Mouse (Mus musculus) midbrain, postnatal 0 days (tissue): ENCODE data around the gene Tjp3. TPM values are rescaled to one million over a fixed set of nuclear protein-coding genes. Genes with fewer than 3 reads are reported as not detected.

Source experiments
- ATAC-seq: fragments of 200-750 bp; cut with Nextera tagmentation; 2 replicates; pipeline ENCODE4 v1.8.0; 2017; ENCODE audit warnings: moderate number of reproducible peaks, mild to moderate bottlenecking, moderate TSS enrichment, moderate library complexity; ENCODE audit not compliant: low FRiP score
- DNase-seq: peaks from one replicate; pipeline ENCODE4 v3.0.0-alpha.2; 2015; ENCODE audit warnings: low spot score
- H3K27ac ChIP-seq: fragments of 300-500 bp; sonication (generic); 2 replicates; pipeline ENCODE4 v1.5.1; 2014; ENCODE audit warnings: low read depth, mild to moderate bottlenecking, low read length, mixed read lengths
- H3K27me3 ChIP-seq: fragments of 300-500 bp; sonication (generic); 2 replicates; pipeline ENCODE4 v1.6.1; 2014; ENCODE audit warnings: low read length, control low read depth, mixed read lengths; ENCODE audit not compliant: insufficient read depth
- H3K36me3 ChIP-seq: fragments of 300-500 bp; sonication (generic); 2 replicates; pipeline ENCODE4 v1.6.1; 2014; ENCODE audit warnings: low read length, control low read depth, mixed read lengths; ENCODE audit not compliant: insufficient read depth
- H3K4me1 ChIP-seq: fragments of 300-500 bp; sonication (generic); 2 replicates; pipeline ENCODE4 v1.6.1; 2014; ENCODE audit warnings: mild to moderate bottlenecking, control low read depth, antibody characterized with exemption, low read length, mixed read lengths; ENCODE audit not compliant: insufficient read depth
- H3K4me2 ChIP-seq: fragments of 300-500 bp; sonication (generic); 2 replicates; pipeline ENCODE4 v1.6.1; 2014; ENCODE audit warnings: low read depth, mild to moderate bottlenecking, low read length, mixed read lengths; ENCODE audit not compliant: poor library complexity, severe bottlenecking
- H3K4me3 ChIP-seq: fragments of 300-500 bp; sonication (generic); 2 replicates; pipeline ENCODE4 v1.5.1; 2014; ENCODE audit warnings: low read depth, mild to moderate bottlenecking, low read length, moderate library complexity
- H3K9ac ChIP-seq: fragments of 300-500 bp; sonication (generic); replicated peaks from 2 replicates; pipeline ENCODE4 v1.6.1; 2014; ENCODE audit warnings: mild to moderate bottlenecking, low read length, moderate library complexity, mixed read lengths; ENCODE audit not compliant: poor library complexity, severe bottlenecking
- H3K9me3 ChIP-seq: fragments of 300-500 bp; sonication (generic); 2 replicates; pipeline ENCODE4 v1.6.1; 2016; ENCODE audit warnings: low read length, control low read depth
- CTCF ChIP-seq: IDR thresholded peaks from 2 replicates; pipeline ENCODE4 v1.5.1; 2016; ENCODE audit warnings: antibody characterized with exemption, mild to moderate bottlenecking
- whole genome bisulfite sequencing: fragments of 180-500 bp; shearing (Covaris S2); extraction: QIAGEN DNeasy Blood & Tissue Kit; methylation state at CpG from one replicate; pipeline ENCODE4 v1.1.7; 2014; 5-methylcytosine and 5-hydroxymethylcytosine counted together
- polyA plus RNA-seq: library from polyadenylated mRNA; unstranded; fragments of >200 nt; fragmentation: Nextera tagmentation; extraction: Ambion mirVana; gene quantifications from 2 replicates; pipeline ENCODE4 v1.2.1, GENCODE M21; 2015
- total RNA-seq: library from RNA; depleted of rRNA; stranded (reverse); fragments of >200 nt; gene quantifications from 2 replicates; pipeline ENCODE4 v1.2.3, GENCODE M21; 2014

Tjp3 gene
- total and polyA plus RNA-seq, 2 experiments from 2014 or later, result 6.3 to 9.2 TPM

DNA sequence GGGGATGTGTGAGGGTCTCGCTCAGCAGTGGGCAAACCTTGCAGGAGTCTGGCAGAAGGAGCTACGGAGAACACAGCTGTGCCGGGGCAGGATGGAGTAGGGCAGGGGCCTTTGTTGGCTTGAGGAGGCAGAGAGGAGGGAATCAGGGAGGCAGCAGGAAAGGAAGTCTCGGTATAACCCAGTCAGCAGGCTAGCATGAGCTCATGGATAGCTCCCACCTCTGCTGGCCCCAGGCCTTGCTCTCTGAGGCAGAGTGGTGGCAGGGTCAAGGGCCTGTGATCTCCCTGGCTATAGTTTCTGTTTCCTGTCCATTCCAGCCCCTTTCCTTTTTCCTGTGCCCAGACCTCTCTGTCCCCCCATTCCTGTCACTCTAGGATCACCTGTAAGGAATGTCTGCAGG, 10.9 kb upstream of the Tjp3 start:
- Histone ChIP-seq H3K9ac (0 out of 2 replicates have a peak overlapping the region, but pooled peaks have one; percentile 13), H3K4me2 (no peak overlapping the region), H3K27ac (no peak overlapping the region), H3K36me3 (peaks cover 13% of the 10 kb centered on the region), H3K4me1 (no peaks in the 10 kb centered on the region), H3K4me3 (no peak overlapping the region), H3K27me3 (no peaks in the 10 kb centered on the region), H3K9me3 (no peaks in the 10 kb centered on the region)
- DNase-seq (no peak), ATAC-seq (no peak)
- WGBS, result 65% methylated on average over 4 of the region's 4 CpGs
- TF ChIP-seq CTCF, result no peak

GRCm38 (mm10) chr10:81301321-81301720, 9.9 kb upstream of the Tjp3 start:
- Histone ChIP-seq H3K27me3 (no peaks in the 10 kb centered on the region), H3K27ac (no peak overlapping the region), H3K4me1 (no peaks in the 10 kb centered on the region), H3K4me2 (no peak overlapping the region), H3K9ac (no peak overlapping the region), H3K9me3 (no peaks in the 10 kb centered on the region), H3K36me3 (peaks cover 3% of the 10 kb centered on the region; the same call in 1 of the 2 replicates), H3K4me3 (no peak overlapping the region)
- no peak for ATAC-seq
- no peak for TF ChIP-seq CTCF
- no peak for DNase-seq
- 87% methylated on average over 9 of the region's 9 CpGs for WGBS

- H3K36me3 ChIP-seq, result no peaks in the 10 kb centered on the region
- DNase-seq (no peak), ATAC-seq (no peak)
- no peaks in the 10 kb centered on the region for H3K27me3 ChIP-seq
- H3K4me2 ChIP-seq, result no peak overlapping the region
- no peak overlapping the region for H3K27ac ChIP-seq
- H3K4me3 ChIP-seq, result no peak overlapping the region
- no peaks in the 10 kb centered on the region for H3K4me1 ChIP-seq
- WGBS, result 84% methylated on average over 9 of the region's 9 CpGs
- no peak for TF ChIP-seq CTCF
- H3K9ac ChIP-seq, result no peak overlapping the region
- H3K9me3 ChIP-seq, result no peaks in the 10 kb centered on the region
Measured at GRCm38 (mm10) chr10:81300352-81300907, 9.0 kb upstream of the Tjp3 start.

DNA sequence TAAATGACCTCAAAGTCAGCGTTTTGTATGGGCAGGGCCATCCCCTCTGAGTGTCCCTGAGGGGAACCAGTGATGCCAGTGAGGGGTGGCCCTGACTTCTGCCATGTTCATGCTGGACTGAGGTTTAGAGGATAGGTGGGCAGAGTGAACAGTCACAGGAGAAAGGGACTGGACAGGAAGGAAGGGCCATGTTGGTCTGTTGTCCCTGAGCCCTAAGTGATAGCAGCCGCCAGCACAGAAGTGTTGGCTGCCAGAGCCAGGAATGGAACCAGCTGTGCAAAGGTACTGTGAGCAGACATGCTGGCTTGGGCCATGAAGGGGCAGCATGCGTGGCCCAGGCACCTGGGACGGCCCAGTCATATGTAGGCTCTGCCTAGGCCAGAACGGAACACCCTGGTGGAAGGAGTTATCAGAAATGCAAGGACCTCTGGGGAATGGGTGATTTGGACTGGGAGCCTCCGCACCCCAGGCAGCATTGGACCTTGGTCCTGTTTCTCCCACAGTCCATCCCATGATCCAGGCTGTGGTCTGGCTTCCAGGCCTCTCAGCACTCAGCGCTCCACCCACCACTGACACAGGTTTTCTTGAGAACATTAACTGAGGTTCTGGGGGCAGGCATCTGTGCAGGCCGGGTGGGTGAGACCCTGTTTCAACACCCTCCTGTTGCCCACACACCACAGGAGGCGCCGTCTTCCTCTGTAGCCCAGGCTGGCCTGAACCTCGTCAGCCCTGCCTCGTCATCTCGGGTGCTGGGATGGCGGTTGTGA, 8.4 kb upstream of the Tjp3 start:
- WGBS, result 92% methylated on average over 14 of the region's 14 CpGs
- H3K4me3 ChIP-seq, result no peak overlapping the region
- no peak overlapping the region for H3K27ac ChIP-seq
- DNase-seq (no peak), ATAC-seq (no peak)
- no peak overlapping the region for H3K9ac ChIP-seq
- no peak for TF ChIP-seq CTCF
- peaks cover 5% of the 10 kb centered on the region; the same call in 1 of the 2 replicates for H3K4me1 ChIP-seq
- no peaks in the 10 kb centered on the region for H3K9me3 ChIP-seq
- no peak overlapping the region for H3K4me2 ChIP-seq
- no peaks in the 10 kb centered on the region for H3K36me3 ChIP-seq
- H3K27me3 ChIP-seq, result no peaks in the 10 kb centered on the region

DNA sequence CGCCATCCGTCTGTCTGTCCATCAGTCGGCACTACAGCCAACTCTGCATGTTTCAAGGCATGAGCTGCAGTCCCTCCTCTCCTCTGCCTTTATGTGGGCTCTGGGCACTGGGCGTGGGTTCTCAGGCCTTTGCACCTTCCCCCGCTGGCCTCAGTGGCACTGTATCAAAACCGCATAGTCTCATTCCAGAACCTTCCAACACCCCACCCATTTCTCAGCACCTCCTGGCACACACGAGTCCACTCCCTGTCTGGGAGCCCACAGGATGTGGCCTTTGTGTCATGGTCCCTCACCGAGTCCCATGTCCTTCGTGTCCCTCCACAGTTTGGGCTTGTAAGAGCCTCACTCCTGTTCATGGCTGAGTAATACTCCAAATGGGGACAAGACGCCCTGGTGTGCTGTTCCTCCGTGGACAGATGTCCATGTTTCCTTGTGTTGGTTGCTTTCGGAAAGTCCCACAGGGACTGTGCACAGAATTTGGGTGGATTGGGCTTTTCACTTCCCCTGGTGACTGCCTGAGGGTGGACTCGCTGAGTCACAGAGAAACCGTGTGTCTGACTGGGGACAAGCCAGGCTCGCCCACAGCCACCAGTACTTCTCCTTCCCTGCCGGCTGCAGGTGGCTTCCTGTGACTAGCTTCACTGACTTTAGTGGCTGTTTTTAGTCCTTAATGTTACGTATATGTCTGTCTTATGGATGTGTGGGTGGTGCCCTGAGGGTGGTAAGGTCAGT, 7.2 kb upstream of the Tjp3 start:
- no peak overlapping the region for H3K4me2 ChIP-seq
- DNase-seq (no peak), ATAC-seq (no peak)
- no peak for TF ChIP-seq CTCF
- peaks cover 18% of the 10 kb centered on the region for H3K4me1 ChIP-seq
- no peak overlapping the region for H3K4me3 ChIP-seq
- WGBS, result 95% methylated on average over 17 of the region's 17 CpGs
- H3K27me3 ChIP-seq, result no peaks in the 10 kb centered on the region
- H3K9me3 ChIP-seq, result no peaks in the 10 kb centered on the region
- no peak overlapping the region for H3K9ac ChIP-seq
- no peak overlapping the region for H3K27ac ChIP-seq
- H3K36me3 ChIP-seq, result no peaks in the 10 kb centered on the region

DNA sequence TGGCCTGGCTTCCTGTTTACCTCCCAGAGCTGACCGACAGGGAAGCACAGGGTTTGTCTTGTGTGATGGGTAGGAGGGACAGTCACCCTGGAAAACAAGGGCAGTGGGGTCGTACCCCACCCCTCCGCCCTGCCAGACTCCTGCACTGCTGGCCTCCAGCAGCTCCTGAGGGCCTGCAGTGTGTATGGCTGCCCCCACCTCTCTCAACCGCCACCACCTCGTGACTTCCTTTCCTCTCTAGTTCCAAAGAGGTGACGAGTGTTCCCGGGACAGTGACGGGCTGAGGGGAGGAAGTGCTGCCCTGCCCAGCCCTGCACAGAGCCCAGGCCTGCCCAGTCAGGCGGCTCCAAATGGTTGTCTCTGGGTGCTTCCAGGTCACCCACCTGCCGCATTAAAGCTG, 6.5 kb upstream of the Tjp3 start:
- no peak for TF ChIP-seq CTCF
- Histone ChIP-seq H3K27me3 (no peaks in the 10 kb centered on the region), H3K4me1 (peaks cover 18% of the 10 kb centered on the region), H3K9me3 (no peaks in the 10 kb centered on the region), H3K4me3 (no peak overlapping the region), H3K36me3 (no peaks in the 10 kb centered on the region), H3K9ac (no peak overlapping the region), H3K27ac (no peak overlapping the region), H3K4me2 (no peak overlapping the region)
- ATAC-seq (no peak), DNase-seq (no peak)
- WGBS, result 80% methylated on average over 10 of the region's 10 CpGs
